ENCODE assay signal across 9 mouse cellular contexts in genomic region chr1:136045774-136046173, GRCm38 (mm10). TPM values are rescaled to one million over a fixed set of nuclear protein-coding genes. Genes with fewer than 3 reads are reported as not detected.
A peak's percentile ranks its signal among the peaks of the same experiment; 100 is the strongest.
DNase-seq lines count a peak whose midpoint lies in the region; ATAC-seq and TF ChIP-seq lines count a peak whose summit lies in the region.
"Had no signal": no experiment of that assay in that cellular context is flagged by ENCODE, and none has a peak within 500 bp of the region (broad histone marks: within the 10 kb centered on the region; RNA-seq: fewer than 3 reads in every experiment).

No protein-coding gene starts in this region.

- H3K9ac ChIP-seq in liver, embryonic 13.5 days = no peak overlapping the region
- H3K9ac ChIP-seq: heart, embryonic 15.5 days had no signal

- TF ChIP-seq POLR2A in kidney, adult 2 months (IDR thresholded peaks at IDR 0.05; ENCODE audit: low read depth, low read length) = no peak

- no peaks in the 10 kb centered on the region for H3K36me3 ChIP-seq in kidney, adult 2 months (ENCODE audit: control insufficient read depth, insufficient read depth, low read length)
- H3K36me3 ChIP-seq in liver, embryonic 13.5 days = no peaks in the 10 kb centered on the region
- H3K36me3 ChIP-seq: heart, embryonic 15.5 days had no signal

- peak; percentile 83 for ATAC-seq in erythroblast, adult 5-6 weeks (replicated peaks; ENCODE audit: low FRiP score, poor library complexity, severe bottlenecking)
- no peak for ATAC-seq in liver, embryonic 13.5 days (ENCODE audit: low read depth)

- 16% methylated on average over 4 of the region's 4 CpGs for WGBS in kidney, adult 2 months
- 12% methylated on average over 4 of the region's 4 CpGs for WGBS in liver, embryonic 13.5 days (ENCODE audit: insufficient replicate concordance)

- TF ChIP-seq CTCF in kidney, adult 2 months (conservative IDR thresholded peaks at IDR 0.05; ENCODE audit: insufficient read depth, insufficient read length, low read depth, low read length) = peak; percentile 82

- DNase-seq in urinary bladder, adult 2 months (ENCODE audit: low spot score) = peak; percentile 29
- DNase-seq in urinary bladder, postnatal 10 days (ENCODE audit: low spot score) = no peak
- DNase-seq in adrenal gland, postnatal 36 days = peak; percentile 55 to 71
- DNase-seq in kidney, adult 2 months = peak; percentile 48
- peak; percentile 34 for DNase-seq in liver, embryonic 13.5 days
- DNase-seq in retina, embryonic 14.5 days (ENCODE audit: low spot score) = peak; percentile 87
- DNase-seq in thymus, postnatal 4 days = peak; percentile 87

- no peak overlapping the region for H3K4me2 ChIP-seq in liver, embryonic 13.5 days
- H3K4me2 ChIP-seq: heart, embryonic 15.5 days had no signal

- no peak overlapping the region for H3K27ac ChIP-seq in kidney, adult 2 months (ENCODE audit: insufficient read depth, low read depth, low read length)
- no peak overlapping the region for H3K27ac ChIP-seq in liver, embryonic 13.5 days
- H3K27ac ChIP-seq: heart, embryonic 15.5 days had no signal

- no peak overlapping the region for H3K4me3 ChIP-seq in kidney, adult 2 months (ENCODE audit: insufficient read depth, low read depth, low read length)
- no peak overlapping the region for H3K4me3 ChIP-seq in liver, embryonic 13.5 days (replicated peaks)
- H3K4me3 ChIP-seq: heart, embryonic 15.5 days had no signal

- H3K9me3 ChIP-seq in liver, embryonic 13.5 days (replicated peaks) = no peaks in the 10 kb centered on the region
- H3K9me3 ChIP-seq: heart, embryonic 15.5 days had no signal

- no peaks in the 10 kb centered on the region for H3K4me1 ChIP-seq in kidney, adult 2 months (ENCODE audit: control insufficient read depth, insufficient read depth, low read length)
- H3K4me1 ChIP-seq in liver, embryonic 13.5 days (replicated peaks) = peaks cover 6% of the 10 kb centered on the region

- 0 out of 2 replicates have a peak, but pooled peaks cover 1% of the 10 kb centered on the region for H3K27me3 ChIP-seq in kidney, adult 2 months (replicated peaks; ENCODE audit: control insufficient read depth, insufficient read depth, low read length)
- peaks cover 86% of the 10 kb centered on the region for H3K27me3 ChIP-seq in liver, embryonic 13.5 days

RNA-seq across cellular contexts. Expression of gene Ascl5, which starts 4.8 kb away (rescaled TPM):
- polyA plus RNA-seq in urinary bladder, adult 2 months (2012; rRNA removed) = not detected in 2 replicates
- total RNA-seq in adrenal gland, postnatal 36 days (2021) = not detected
- not detected in 2 replicates for total RNA-seq in erythroblast, adult 5-6 weeks (2015; ENCODE audit: low replicate concordance)
- not detected in 2 replicates for total RNA-seq in erythroblast, adult 5-6 weeks (2017; ENCODE audit: low replicate concordance)
- polyA plus RNA-seq in kidney, adult 2 months (2012; rRNA removed) = not detected in 2 replicates
- polyA plus RNA-seq in liver, embryonic 13.5 days (2015; fragmentation: Nextera tagmentation; extraction: Ambion mirVana) = not detected in 2 replicates
- polyA plus RNA-seq: heart, embryonic 15.5 days had no signal

RNA-seq across cellular contexts. Expression of gene Cacna1s, which starts 6.8 kb away (rescaled TPM):
- polyA plus RNA-seq in urinary bladder, adult 2 months (2012; rRNA removed) = 0.08 and 0.27 TPM in 2 replicates
- total RNA-seq in adrenal gland, postnatal 36 days (2021) = under 1 TPM; 0.10 to 0.23 TPM
- total RNA-seq in erythroblast, adult 5-6 weeks (2015; ENCODE audit: low replicate concordance) = not detected in 2 replicates
- total RNA-seq in erythroblast, adult 5-6 weeks (2017; ENCODE audit: low replicate concordance) = not detected in 2 replicates
- 0.12 and 4.3 TPM in 2 replicates for polyA plus RNA-seq in kidney, adult 2 months (2012; rRNA removed)
- 0.09 and 0.10 TPM in 2 replicates for polyA plus RNA-seq in liver, embryonic 13.5 days (2015; fragmentation: Nextera tagmentation; extraction: Ambion mirVana)

RNA-seq across cellular contexts. Expression of gene Tmem9, which starts 37.8 kb away (rescaled TPM):
- polyA plus RNA-seq in urinary bladder, adult 2 months (2012; rRNA removed) = 52.4 and 55.4 TPM in 2 replicates
- 10 to 100 TPM; 32.4 to 43.1 TPM for total RNA-seq in adrenal gland, postnatal 36 days (2021)
- total RNA-seq in erythroblast, adult 5-6 weeks (2015; ENCODE audit: low replicate concordance) = 17.9 and 24.5 TPM in 2 replicates
- total RNA-seq in erythroblast, adult 5-6 weeks (2017; ENCODE audit: low replicate concordance) = 16.9 and 22.3 TPM in 2 replicates
- polyA plus RNA-seq in kidney, adult 2 months (2012; rRNA removed) = 139 and 160 TPM in 2 replicates
- 90.9 and 95.3 TPM in 2 replicates for polyA plus RNA-seq in liver, embryonic 13.5 days (2015; fragmentation: Nextera tagmentation; extraction: Ambion mirVana)

RNA-seq across cellular contexts. Expression of gene Igfn1, which starts 39.6 kb away (rescaled TPM):
- not detected in 2 replicates for polyA plus RNA-seq in urinary bladder, adult 2 months (2012; rRNA removed)
- under 1 TPM in 1 of 2 experiments, not detected in 1; 0.07 TPM for total RNA-seq in adrenal gland, postnatal 36 days (2021)
- total RNA-seq in erythroblast, adult 5-6 weeks (2015; ENCODE audit: low replicate concordance) = not detected in 2 replicates
- not detected in 2 replicates for total RNA-seq in erythroblast, adult 5-6 weeks (2017; ENCODE audit: low replicate concordance)
- polyA plus RNA-seq in kidney, adult 2 months (2012; rRNA removed) = 0.61 and 0.78 TPM in 2 replicates
- polyA plus RNA-seq in liver, embryonic 13.5 days (2015; fragmentation: Nextera tagmentation; extraction: Ambion mirVana) = not detected in 2 replicates
- polyA plus RNA-seq: heart, embryonic 15.5 days had no signal
